Mouse (Mus musculus) forebrain, embryonic 16.5 days (tissue): ENCODE data around the gene Stard13. TPM values are rescaled to one million over a fixed set of nuclear protein-coding genes. Genes with fewer than 3 reads are reported as not detected.

ENCODE experiments used
- ATAC-seq: fragments of 200-750 bp; cut with Nextera tagmentation; 2 replicates; pipeline ENCODE4 v1.8.0; 2017; ENCODE audit warnings: mild to moderate bottlenecking, moderate library complexity
- H3K27ac ChIP-seq: fragments of 300-500 bp; sonication (generic); 2 replicates; pipeline ENCODE4 v1.5.1; 2014; ENCODE audit warnings: low read length, control low read depth
- H3K27me3 ChIP-seq: fragments of 300-500 bp; sonication (generic); replicated peaks from 2 replicates; pipeline ENCODE4 v1.6.1; 2014; ENCODE audit warnings: low read length; ENCODE audit not compliant: control insufficient read depth, insufficient read depth
- H3K36me3 ChIP-seq: fragments of 300-500 bp; sonication (generic); 2 replicates; pipeline ENCODE4 v1.6.1; 2014; ENCODE audit not compliant: control insufficient read depth, insufficient read depth
- H3K4me1 ChIP-seq: fragments of 300-500 bp; sonication (generic); replicated peaks from 2 replicates; pipeline ENCODE4 v1.6.1; 2014; ENCODE audit warnings: low read length; ENCODE audit not compliant: control insufficient read depth, insufficient read depth
- H3K4me2 ChIP-seq: fragments of 300-500 bp; sonication (generic); 2 replicates; pipeline ENCODE4 v1.6.1; 2014; ENCODE audit warnings: mild to moderate bottlenecking, low read length, control low read depth
- H3K4me3 ChIP-seq: fragments of 300-500 bp; sonication (generic); replicated peaks from 2 replicates; pipeline ENCODE4 v1.5.1; 2014; ENCODE audit warnings: mild to moderate bottlenecking, low read length, control low read depth
- H3K9ac ChIP-seq: fragments of 300-500 bp; sonication (generic); replicated peaks from 2 replicates; pipeline ENCODE4 v1.6.1; 2014; ENCODE audit warnings: low read depth, low read length, control low read depth
- H3K9me3 ChIP-seq: fragments of 300-500 bp; sonication (generic); 2 replicates; pipeline ENCODE4 v1.6.1; 2016; ENCODE audit warnings: low read length; ENCODE audit not compliant: control insufficient read depth
- WGBS: fragments of 180-500 bp; shearing (Covaris S2); extraction: QIAGEN DNeasy Blood & Tissue Kit; methylation state at CpG from one replicate; pipeline ENCODE4 v1.1.7; 2014; 5-methylcytosine and 5-hydroxymethylcytosine counted together
- polyA plus RNA-seq: library from polyadenylated mRNA; unstranded; fragments of >200 nt; fragmentation: Nextera tagmentation; extraction: Ambion mirVana; gene quantifications from 2 replicates; pipeline ENCODE4 v1.2.1, GENCODE M21; 2015

Stard13 gene
- polyA plus RNA-seq, 1 experiment from 2014 or later, result 3.5 TPM

DNA sequence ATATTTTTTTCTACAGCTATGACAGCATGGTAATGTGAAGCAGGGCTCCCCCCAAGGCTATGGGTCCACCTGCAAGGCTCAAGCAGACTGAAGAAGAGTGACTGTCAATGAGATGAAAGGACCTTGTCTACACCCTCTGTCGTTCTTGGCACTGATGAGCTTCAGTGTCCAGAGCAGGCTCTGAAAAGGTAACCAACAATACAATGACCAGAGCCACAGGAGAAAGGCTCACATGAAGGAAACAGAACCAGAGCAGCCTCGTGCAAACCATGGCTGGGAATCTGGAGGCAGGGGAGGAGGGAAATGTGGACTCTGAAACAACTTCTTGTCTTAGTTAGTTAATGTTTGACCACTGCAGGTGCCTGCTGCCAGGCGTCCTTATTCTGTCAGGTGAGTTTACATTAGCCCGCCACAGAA, 57.7 kb downstream of the Stard13 start:
- Histone ChIP-seq H3K9me3 (no peaks in the 10 kb centered on the region), H3K4me3 (no peak overlapping the region), H3K27ac (no peak overlapping the region), H3K4me1 (no peaks in the 10 kb centered on the region), H3K27me3 (no peaks in the 10 kb centered on the region), H3K36me3 (no peaks in the 10 kb centered on the region), H3K4me2 (no peak overlapping the region), H3K9ac (no peak overlapping the region)
- 88% methylated on average over 4 of the region's 4 CpGs for WGBS
- ATAC-seq, result no peak

DNA sequence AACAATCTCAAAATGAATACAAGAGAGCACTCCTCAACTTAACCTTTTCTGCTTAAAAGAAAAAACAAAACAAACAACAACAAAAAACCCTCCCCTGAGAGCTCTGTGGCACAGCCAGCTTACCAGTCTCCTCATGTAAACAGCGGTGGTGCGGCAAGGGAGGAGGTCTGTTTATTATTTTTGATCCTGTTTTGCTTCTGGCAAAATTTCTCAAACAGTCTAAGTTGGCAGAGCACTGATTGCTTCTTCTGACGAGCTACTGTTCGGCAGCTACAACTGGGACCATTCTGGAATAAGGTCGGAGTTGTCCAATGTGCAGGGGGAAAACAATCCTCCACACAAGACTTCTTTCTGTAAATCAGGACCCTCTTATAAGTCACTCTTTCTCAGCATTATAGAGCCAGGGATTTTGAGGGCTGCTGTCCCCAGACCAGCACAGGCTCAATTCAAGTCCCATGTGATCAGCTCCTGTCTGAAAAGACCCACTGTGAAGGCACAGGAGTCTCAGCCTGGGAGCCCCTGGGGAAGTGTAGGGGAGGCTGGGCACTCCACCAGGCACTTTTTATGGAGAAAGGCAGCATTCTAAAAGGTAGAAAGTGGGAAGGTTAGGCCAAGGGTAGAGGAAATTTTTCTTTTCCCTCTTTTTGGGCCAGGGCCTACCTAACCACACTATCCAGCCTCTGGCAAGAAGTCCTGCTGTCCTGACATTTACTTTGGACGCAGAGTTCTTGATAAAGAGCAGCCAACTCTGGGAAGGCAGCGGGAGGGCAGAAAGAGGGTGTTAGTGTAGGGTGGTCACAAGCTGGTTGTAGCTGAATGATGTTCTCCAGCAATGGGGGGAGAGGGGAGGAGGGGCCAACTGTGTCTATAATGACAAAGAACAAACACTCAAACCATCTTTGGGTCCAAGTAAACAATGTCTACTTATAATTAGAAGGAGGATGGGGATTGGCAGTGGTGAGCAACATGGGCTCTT, 58.9 kb downstream of the Stard13 start:
- no peak overlapping the region for H3K4me2 ChIP-seq
- H3K9me3 ChIP-seq, result no peaks in the 10 kb centered on the region
- H3K27me3 ChIP-seq, result no peaks in the 10 kb centered on the region
- no peak overlapping the region for H3K9ac ChIP-seq
- H3K27ac ChIP-seq, result no peak overlapping the region
- WGBS, result 73% methylated on average over 7 of the region's 7 CpGs
- no peak overlapping the region for H3K4me3 ChIP-seq
- no peaks in the 10 kb centered on the region for H3K4me1 ChIP-seq
- ATAC-seq, result no peak
- H3K36me3 ChIP-seq, result no peaks in the 10 kb centered on the region

DNA sequence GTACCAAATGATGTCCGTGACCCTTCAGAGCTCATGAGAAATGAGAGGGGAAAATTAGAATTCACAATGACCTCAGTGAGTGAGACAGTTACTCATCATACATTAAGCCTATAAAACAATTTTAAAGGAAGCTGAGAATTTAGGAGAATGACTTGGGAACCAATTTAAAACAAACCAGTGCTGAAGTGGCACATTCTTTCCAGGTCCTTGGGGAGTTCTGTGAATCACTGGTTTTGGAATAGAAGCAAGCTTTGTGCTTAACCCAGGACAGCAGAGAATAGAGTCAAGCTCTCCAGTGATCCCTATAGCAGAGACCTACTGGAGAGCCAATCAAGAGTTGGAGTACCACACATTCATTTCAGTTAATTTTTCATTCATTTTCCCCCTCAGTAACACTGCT, 59.9 kb downstream of the Stard13 start:
- Histone ChIP-seq H3K4me3 (no peak overlapping the region), H3K9ac (no peak overlapping the region), H3K9me3 (no peaks in the 10 kb centered on the region), H3K36me3 (no peaks in the 10 kb centered on the region), H3K4me2 (no peak overlapping the region), H3K27me3 (no peaks in the 10 kb centered on the region), H3K27ac (no peak overlapping the region), H3K4me1 (no peaks in the 10 kb centered on the region)
- no peak for ATAC-seq
- WGBS, result 83% methylated on average over 1 of the region's 1 CpGs

DNA sequence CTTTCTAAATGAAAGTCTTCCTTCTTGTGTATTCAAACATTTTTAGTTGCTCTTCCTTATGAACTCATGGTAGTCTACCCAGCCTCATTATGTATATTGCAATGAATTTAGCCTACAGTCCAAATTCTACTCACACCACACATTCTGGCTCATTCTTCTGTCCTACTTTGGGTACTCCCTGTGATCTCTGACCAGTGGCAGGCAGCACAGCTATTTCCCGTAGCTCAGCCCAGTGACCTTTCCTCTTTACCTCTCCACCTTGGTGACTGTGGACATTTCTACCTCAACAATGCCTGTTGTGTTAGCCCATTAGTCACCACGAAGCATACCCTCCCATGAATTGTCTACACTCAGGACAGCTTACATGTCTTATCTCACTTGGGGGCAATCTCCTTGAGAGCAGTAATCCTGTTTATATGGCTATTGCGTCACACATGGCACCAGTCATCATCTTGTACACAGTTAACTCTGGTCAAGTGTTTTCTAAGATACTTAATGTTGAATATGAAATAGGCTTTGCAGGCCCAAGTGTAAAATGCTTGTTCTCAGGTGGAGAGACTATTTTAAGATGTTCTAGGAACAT, 63.4 kb downstream of the Stard13 start:
- H3K4me3 ChIP-seq, result no peak overlapping the region
- no peak overlapping the region for H3K27ac ChIP-seq
- H3K36me3 ChIP-seq, result no peaks in the 10 kb centered on the region
- H3K9me3 ChIP-seq, result no peaks in the 10 kb centered on the region
- no peak overlapping the region for H3K9ac ChIP-seq
- no peaks in the 10 kb centered on the region for H3K4me1 ChIP-seq
- no peak overlapping the region for H3K4me2 ChIP-seq
- ATAC-seq, result no peak
- 78% methylated on average over 3 of the region's 3 CpGs for WGBS
- H3K27me3 ChIP-seq, result no peaks in the 10 kb centered on the region

DNA sequence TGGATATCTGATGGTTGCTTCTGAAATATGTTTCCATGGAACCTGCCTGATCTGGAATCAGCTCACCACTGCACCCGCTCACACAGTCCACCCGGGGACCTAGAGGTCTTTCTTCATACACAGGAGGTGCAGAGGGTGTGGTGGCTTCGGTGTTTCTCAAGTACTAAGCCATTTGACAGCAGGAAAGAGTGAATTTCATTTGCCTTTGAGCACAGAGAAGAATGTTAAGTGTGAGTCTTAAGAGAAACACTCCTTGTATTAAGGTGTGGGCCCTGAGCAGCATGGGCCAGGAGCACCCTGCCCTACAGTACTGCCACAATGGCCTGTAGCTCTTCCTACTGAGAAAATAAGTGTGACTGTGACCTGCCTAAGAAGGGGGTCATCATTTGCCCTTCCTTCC, 65.4 kb downstream of the Stard13 start:
- H3K27ac ChIP-seq, result no peak overlapping the region

DNA sequence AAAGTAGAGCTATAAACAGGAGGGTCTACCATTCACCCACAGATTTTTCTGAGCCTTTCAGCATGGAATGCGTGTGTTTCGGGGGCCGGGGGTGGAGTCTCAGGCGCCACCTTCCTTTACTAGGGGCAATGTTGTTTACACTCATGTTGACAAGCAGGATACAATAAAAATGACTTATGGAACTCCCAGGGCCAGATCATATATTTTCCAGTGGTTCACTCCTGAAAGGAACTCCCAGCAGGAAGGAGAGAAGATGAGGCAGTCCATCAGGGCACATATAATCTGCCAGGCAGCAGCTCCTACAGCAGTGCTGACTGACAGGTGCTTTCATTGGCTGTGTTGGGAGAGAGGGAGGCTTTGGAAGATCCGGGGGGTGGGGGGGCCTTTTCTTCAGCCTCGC, 66.0 kb downstream of the Stard13 start:
- H3K4me3 ChIP-seq, result no peak overlapping the region
- H3K4me2 ChIP-seq, result no peak overlapping the region
- no peaks in the 10 kb centered on the region for H3K27me3 ChIP-seq
- ATAC-seq, result no peak
- no peak overlapping the region for H3K27ac ChIP-seq
- no peak overlapping the region for H3K9ac ChIP-seq
- H3K4me1 ChIP-seq, result no peaks in the 10 kb centered on the region
- H3K9me3 ChIP-seq, result no peaks in the 10 kb centered on the region
- no peaks in the 10 kb centered on the region for H3K36me3 ChIP-seq
- 83% methylated on average over 6 of the region's 6 CpGs for WGBS

More for the DNA sequence above, 65.4 kb downstream of the Stard13 start:
- Histone ChIP-seq H3K4me3 (no peak overlapping the region), H3K4me2 (no peak overlapping the region), H3K9ac (no peak overlapping the region), H3K9me3 (no peaks in the 10 kb centered on the region), H3K27me3 (no peaks in the 10 kb centered on the region), H3K36me3 (no peaks in the 10 kb centered on the region), H3K4me1 (no peaks in the 10 kb centered on the region)
- no peak for ATAC-seq
- WGBS, result 92% methylated on average over 3 of the region's 3 CpGs

DNA sequence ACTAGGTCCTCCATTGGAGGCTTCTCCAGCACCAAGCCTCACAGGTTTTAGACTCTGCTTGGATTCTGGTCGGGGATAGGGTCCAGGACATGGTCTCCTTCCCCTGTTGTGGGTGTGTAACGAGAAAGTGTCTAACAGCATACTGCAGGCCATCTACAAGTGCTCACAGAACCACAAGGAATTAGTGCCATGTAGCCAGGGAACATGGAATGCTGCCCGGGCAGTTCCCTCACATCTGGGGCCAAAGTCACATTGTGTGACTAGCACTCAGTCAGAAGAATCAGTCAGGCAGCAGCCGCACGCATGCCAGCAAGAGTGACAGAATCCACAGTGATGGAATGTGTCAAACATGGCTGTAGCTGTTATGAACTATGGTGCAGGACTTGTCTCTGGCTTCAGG, 67.4 kb downstream of the Stard13 start:
- Histone ChIP-seq H3K36me3 (no peaks in the 10 kb centered on the region), H3K4me2 (no peak overlapping the region), H3K9me3 (no peaks in the 10 kb centered on the region), H3K27me3 (no peaks in the 10 kb centered on the region), H3K4me1 (no peaks in the 10 kb centered on the region), H3K27ac (no peak overlapping the region), H3K4me3 (no peak overlapping the region), H3K9ac (no peak overlapping the region)
- ATAC-seq, result no peak
- WGBS, result 70% methylated on average over 5 of the region's 5 CpGs

DNA sequence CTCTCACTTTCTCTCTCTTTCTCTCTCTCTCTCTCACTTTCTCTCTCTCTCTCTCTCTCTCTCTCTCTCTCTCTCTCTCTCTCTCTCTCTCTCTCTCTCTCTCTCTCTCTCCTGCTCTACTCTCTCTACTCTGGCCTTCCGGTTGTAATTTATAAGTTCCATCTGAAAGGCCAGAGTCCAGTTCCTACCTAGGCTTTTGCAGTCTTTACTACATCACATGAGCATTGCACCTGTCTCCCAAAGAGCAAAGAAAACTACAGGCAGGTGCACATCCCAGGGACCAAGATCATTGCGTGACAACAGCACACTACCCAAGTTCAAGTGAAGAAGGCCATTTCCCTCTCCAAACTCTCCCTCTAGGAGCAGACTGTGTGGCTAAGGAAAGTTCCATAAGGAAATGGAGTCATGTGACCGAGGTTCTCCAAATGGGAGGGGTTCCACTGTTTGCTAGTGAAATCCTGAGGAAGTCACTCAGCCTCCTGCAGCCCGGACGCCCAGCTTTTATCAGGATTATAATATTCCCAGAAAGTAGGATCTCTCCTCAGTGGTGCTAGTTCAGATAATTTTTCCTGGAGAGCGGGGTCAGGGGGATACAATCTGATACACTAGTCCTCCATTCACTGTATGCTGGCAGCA, 68.1 kb downstream of the Stard13 start:
- Histone ChIP-seq H3K9ac (no peak overlapping the region), H3K27me3 (no peaks in the 10 kb centered on the region), H3K27ac (no peak overlapping the region), H3K4me2 (no peak overlapping the region), H3K36me3 (no peaks in the 10 kb centered on the region), H3K4me1 (no peaks in the 10 kb centered on the region), H3K4me3 (no peak overlapping the region), H3K9me3 (no peaks in the 10 kb centered on the region)
- no peak for ATAC-seq
- WGBS, result 90% methylated on average over 6 of the region's 6 CpGs

DNA sequence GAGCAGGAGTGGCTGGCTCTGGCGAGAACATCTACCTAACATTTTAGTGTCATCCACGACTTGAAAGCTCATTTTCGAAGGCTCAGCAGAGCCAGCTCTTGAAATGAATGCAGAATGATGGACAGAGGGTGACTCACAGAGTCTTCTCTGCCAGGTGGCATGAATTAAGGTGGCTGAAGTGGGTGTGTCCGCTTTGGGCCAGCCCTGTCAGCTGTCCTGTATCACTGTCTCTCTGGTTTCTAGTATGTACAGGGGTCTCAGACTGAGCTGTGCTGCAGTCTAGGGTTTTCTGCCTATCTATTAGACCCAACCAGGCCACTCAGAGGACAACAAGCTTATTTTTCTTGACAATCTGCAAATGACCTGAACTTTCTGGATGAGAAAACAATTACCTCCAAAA, 68.8 kb downstream of the Stard13 start:
- Histone ChIP-seq H3K4me1 (no peaks in the 10 kb centered on the region), H3K27ac (no peak overlapping the region), H3K4me3 (no peak overlapping the region), H3K36me3 (no peaks in the 10 kb centered on the region), H3K9me3 (no peaks in the 10 kb centered on the region), H3K9ac (no peak overlapping the region), H3K27me3 (no peaks in the 10 kb centered on the region), H3K4me2 (no peak overlapping the region)
- WGBS, result 68% methylated on average over 4 of the region's 4 CpGs
- no peak for ATAC-seq
